Mouse (Mus musculus) naive thymus-derived CD4-positive, alpha-beta T cell, adult 2 months (primary cell): ENCODE measurements around the gene Mfn1.

Source experiments
- DNase-seq: peaks from one replicate; pipeline ENCODE4 v3.0.0-alpha.2; 2011; ENCODE audit warnings: low read depth

The Mfn1 gene

DNA sequence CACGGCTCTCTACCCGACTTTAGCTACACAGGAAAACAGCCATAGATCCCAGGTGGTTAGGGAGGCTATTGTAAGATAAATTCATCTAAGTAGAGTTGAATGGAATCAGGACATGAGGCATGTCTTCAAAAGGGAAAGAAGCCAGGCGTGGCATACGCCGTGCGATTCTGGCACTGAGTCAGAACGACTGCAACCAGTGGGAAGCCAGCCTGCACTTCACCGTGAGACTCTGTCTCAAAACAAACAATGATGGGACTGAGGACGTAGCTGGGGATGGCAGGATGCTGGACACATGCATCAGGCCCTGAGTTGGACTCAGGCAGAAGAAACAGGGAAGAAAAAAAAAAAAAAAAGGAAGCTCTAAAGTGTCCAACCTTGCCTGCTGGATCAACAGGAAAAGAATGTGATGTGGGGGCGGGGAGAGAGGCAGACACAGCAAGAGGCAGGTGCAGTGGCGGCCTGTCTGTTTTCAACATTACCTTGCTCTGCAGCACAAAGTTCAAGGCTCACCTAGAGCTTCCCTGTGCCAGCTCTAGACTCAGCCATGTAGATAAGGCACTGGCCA, 82.4 kb downstream of the Mfn1 start:
- no peak for DNase-seq

DNA sequence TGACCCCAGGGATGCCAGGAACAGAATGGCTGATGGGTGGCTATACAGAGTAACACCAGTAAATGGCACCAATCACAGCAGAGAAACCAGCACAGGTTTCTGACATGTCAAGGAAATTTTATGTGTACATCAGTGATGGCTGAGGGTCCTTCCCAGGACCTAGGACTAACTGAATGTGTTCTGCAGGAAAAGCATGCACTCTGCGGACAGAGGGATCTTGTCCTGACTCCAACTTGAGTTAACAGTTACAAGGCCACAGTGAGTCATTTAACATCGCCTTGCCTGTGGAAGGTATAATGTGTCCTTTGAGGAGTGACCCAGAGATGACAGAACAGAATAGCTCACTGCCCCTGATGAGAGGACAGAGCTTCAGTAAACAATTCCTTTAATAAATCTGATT, 85.5 kb downstream of the Mfn1 start:
- no peak for DNase-seq

DNA sequence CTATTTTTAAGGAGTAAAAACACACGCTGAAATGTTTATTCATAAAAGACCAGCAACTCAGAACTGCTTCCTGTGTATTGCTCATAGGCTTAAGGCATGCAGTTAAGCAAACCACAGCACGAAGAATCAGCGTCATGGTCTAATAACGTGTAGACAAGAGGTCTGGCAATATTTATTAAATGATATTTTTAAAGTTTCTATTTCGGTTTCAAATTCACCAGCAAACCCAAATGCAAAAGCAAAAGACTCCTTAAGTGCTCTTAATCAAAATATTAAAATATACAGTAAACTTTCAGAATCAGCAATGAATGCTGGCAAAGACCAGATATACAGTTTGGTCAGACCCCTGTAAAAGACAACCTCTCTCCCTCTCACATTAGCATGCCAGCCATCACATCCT, 86.1 kb downstream of the Mfn1 start:
- DNase-seq, result peak; percentile 11

DNA sequence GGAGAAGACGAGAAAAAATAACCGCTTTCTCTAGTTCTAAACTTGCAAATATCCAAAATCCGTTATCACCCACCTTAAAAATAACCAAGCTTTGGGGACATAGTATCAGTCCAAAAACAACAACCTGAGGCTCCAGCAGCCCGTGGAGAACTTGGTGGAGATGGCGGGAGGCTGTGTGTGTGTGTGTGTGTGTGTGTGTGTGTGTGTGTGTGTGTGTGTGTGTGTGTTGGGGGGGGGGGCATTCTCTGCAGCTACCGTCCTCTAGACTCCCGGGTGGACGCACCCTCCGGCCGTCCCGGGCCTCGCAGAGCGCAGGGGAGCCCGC, 86.7 kb downstream of the Mfn1 start:
- peak; percentile 20 for DNase-seq

DNA sequence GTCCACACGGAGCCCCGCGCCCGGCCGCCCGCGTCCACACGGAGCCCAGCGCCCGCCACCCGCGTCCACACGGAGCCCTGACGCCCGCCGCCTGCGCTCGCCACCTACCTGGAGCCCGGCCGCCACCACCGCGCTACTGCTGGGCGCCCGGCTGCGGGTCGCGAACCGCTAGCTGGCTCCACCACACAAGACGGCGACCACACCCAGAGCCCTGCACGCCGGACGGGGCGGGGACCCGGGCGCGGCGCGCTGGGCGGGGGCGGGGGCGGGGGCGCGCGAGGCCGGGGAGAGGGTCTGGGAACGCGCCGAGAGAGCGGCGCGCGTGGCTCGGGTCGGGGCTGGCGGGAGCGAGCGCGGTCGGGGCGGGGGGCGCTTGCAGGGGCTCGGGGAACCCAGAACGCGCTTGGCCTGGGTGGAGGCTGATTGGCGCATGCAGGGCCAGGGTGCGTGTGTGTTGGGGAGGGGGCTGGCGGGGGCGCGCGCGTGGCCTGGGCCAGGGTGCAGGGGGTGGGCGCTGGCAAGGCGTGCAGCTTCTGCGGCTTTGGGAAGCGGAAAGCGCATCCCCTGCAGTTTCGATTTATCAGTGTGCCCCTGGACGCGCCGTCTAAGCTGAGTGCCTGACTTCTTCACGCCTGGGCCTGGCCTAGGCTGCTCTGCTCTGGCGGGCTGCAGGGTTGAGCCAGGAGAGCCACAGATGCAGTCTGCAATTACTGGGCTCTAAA, 87.2 kb downstream of the Mfn1 start, which contains the start of gene Gnb4:
TSS of gene Gnb4 (minus strand) at position 255 of the 722 bp plus-strand sequence.
- DNase-seq, result peak; percentile 36

DNA sequence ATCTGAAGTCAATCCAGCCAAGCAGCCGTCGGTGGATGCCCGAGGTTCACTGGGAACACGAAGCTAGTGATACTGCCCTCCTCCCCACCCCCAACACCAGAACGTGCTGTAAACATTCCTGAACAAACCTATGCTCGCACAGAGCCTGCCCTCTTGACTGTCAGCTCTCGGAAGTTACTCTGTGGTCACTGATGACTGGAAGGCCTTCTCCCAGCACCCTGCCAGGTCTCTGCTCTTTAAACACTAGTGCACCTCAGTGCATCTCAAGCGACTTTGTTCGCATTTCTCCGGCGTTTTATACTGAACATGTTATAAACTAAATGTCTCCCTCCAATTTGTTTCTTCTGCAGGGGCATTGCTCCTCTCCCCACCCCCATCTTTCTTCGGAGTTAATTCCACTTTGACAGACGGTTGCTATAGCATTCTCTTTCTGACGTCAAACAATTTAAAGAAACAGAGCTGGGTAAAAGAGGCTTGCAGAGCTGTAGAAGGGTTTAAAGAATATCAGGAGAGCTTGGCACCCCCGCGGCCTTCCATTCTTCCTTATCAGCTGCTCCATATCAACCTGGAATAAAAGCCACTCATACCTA, 87.9 kb downstream of the Mfn1 start:
- DNase-seq, result no peak

DNA sequence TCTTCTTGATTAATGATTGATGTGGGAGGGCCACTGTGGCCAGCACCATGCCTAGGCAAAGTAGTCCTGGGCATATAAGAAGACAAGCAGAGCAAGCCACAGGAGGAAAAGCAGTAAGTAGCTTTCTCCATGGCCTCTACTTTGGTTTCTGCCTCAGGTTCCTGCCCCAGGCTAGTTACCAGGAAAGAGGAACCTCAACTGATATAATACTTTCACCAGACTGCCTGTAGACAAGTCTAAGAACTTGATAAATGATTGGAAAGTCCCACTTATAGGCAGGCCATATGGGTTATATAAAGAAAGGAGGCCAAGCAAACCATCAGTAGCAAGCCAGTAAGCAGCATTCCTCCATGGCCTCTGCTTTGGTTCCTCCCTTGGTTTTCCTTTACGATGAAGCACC, 92.4 kb downstream of the Mfn1 start:
- DNase-seq, result no peak

DNA sequence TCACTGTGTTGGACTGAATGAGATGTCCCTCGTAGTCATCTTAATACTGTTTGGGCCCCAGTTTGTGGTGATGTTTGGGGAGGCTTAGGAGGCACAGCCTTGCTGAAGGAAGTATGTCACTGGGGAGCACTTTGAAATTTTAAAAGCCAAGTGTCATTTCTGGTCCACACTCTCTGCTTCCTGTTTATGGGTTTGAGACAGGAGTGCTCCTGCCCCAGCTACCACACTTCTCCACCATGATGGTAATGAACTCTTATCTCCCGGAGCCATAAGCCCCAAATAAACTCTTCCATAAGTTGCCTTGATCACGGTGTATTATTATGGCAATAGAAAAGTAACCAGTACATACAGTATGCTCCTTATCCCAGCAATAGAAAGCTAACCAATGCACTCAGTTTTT, 92.8 kb downstream of the Mfn1 start:
- no peak for DNase-seq

DNA sequence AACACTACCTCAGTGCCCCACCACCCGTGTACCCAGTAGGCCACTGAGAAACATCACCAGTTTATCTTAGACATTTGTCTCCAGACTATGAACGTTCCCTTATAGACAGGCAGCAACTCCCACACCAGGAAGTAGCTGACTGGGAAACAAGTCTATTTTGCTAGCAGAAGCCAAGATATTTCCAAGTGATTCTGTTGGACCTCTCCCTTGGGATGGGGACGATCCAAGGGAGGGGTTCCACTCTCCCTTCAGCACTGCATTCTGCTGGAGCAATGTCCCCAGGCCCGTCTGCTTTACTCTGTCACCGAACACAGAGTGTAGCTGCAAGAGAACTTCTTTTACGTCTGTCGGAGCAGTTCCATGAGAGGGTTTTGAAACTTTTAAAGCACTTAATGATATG, 98.9 kb downstream of the Mfn1 start:
- no peak for DNase-seq
